Mouse (Mus musculus): ENCODE data around the gene Zbtb20. TPM values are rescaled to one million over a fixed set of nuclear protein-coding genes. Genes with fewer than 3 reads are reported as not detected.

Gene Zbtb20
- polyA plus RNA-seq, 1 experiment from 2014 or later: 30.9 TPM

- H3K4me3 ChIP-seq: no peak overlapping the region
- no peak overlapping the region for H3K27ac ChIP-seq (replicated peaks)
- WGBS: 84% methylated on average over 2 of the region's 2 CpGs
- H3K36me3 ChIP-seq: no peaks in the 10 kb centered on the region
- no peak overlapping the region for H3K4me2 ChIP-seq
- peaks cover 20% of the 10 kb centered on the region for H3K4me1 ChIP-seq
- H3K9me3 ChIP-seq: no peaks in the 10 kb centered on the region
- no peak overlapping the region for H3K9ac ChIP-seq
- ATAC-seq (ENCODE audit: extremely low read depth, insufficient number of reproducible peaks, low FRiP score, low TSS enrichment): no peak
- no peaks in the 10 kb centered on the region for H3K27me3 ChIP-seq (replicated peaks)
Observed at GRCm38 (mm10) chr16:43302171-43302570, 426.5 kb downstream of the Zbtb20 start.

GRCm38 (mm10) chr16:43303245-43304197 is 427.8 kb downstream of the Zbtb20 start:
- H3K4me2 ChIP-seq: peak overlapping the region; percentile 11; the same call in 1 of the 2 replicates
- H3K4me3 ChIP-seq: no peak overlapping the region
- H3K27me3 ChIP-seq (replicated peaks): no peaks in the 10 kb centered on the region
- ATAC-seq (ENCODE audit: extremely low read depth, insufficient number of reproducible peaks, low FRiP score, low TSS enrichment): 0 out of 2 replicates have a peak, but pooled peaks have one; percentile 14
- H3K27ac ChIP-seq (replicated peaks): peak overlapping the region; percentile 82
- H3K36me3 ChIP-seq: no peaks in the 10 kb centered on the region
- H3K9ac ChIP-seq: peak overlapping the region; percentile 47; the same call in 1 of the 2 replicates
- peaks cover 20% of the 10 kb centered on the region for H3K4me1 ChIP-seq
- no peaks in the 10 kb centered on the region for H3K9me3 ChIP-seq
- 29% methylated on average over 9 of the region's 9 CpGs for WGBS

- 0 out of 2 replicates have a peak overlapping the region, but pooled peaks have one; percentile 29 for H3K27ac ChIP-seq (replicated peaks)
- peaks cover 10% of the 10 kb centered on the region for H3K4me1 ChIP-seq
- no peaks in the 10 kb centered on the region for H3K9me3 ChIP-seq
- no peaks in the 10 kb centered on the region for H3K27me3 ChIP-seq (replicated peaks)
- H3K4me2 ChIP-seq: peak overlapping the region; percentile 14
- H3K4me3 ChIP-seq: no peak overlapping the region
- no peak for ATAC-seq (ENCODE audit: extremely low read depth, insufficient number of reproducible peaks, low FRiP score, low TSS enrichment)
- H3K9ac ChIP-seq: 0 out of 2 replicates have a peak overlapping the region, but pooled peaks have one; percentile 29
- no peaks in the 10 kb centered on the region for H3K36me3 ChIP-seq
- WGBS: 59% methylated on average over 4 of the region's 4 CpGs
Observed at GRCm38 (mm10) chr16:43309968-43310431, 434.3 kb downstream of the Zbtb20 start.

- Histone ChIP-seq H3K4me1 (no peaks in the 10 kb centered on the region), H3K36me3 (no peaks in the 10 kb centered on the region), H3K9ac (no peak overlapping the region), H3K27ac (replicated peaks) (no peak overlapping the region), H3K27me3 (replicated peaks) (no peaks in the 10 kb centered on the region), H3K4me3 (no peak overlapping the region), H3K9me3 (no peaks in the 10 kb centered on the region), H3K4me2 (no peak overlapping the region)
- WGBS: 69% methylated on average over 3 of the region's 3 CpGs
- ATAC-seq (ENCODE audit: extremely low read depth, insufficient number of reproducible peaks, low FRiP score, low TSS enrichment): no peak
Observed at GRCm38 (mm10) chr16:43324009-43324408, 448.3 kb downstream of the Zbtb20 start.

GRCm38 (mm10) chr16:43328221-43328620 is 452.5 kb downstream of the Zbtb20 start:
- no peak overlapping the region for H3K4me3 ChIP-seq
- 73% methylated on average over 1 of the region's 1 CpGs for WGBS
- H3K27me3 ChIP-seq (replicated peaks): no peaks in the 10 kb centered on the region
- no peak for ATAC-seq (ENCODE audit: extremely low read depth, insufficient number of reproducible peaks, low FRiP score, low TSS enrichment)
- no peak overlapping the region for H3K27ac ChIP-seq (replicated peaks)
- no peak overlapping the region for H3K9ac ChIP-seq
- H3K36me3 ChIP-seq: no peaks in the 10 kb centered on the region
- H3K4me2 ChIP-seq: no peak overlapping the region
- H3K4me1 ChIP-seq: peaks cover 11% of the 10 kb centered on the region
- no peaks in the 10 kb centered on the region for H3K9me3 ChIP-seq

GRCm38 (mm10) chr16:43330206-43330605 is 454.5 kb downstream of the Zbtb20 start:
- Histone ChIP-seq H3K4me2 (no peak overlapping the region), H3K4me1 (peaks cover 27% of the 10 kb centered on the region), H3K27me3 (replicated peaks) (no peaks in the 10 kb centered on the region), H3K9me3 (no peaks in the 10 kb centered on the region), H3K4me3 (no peak overlapping the region), H3K9ac (no peak overlapping the region), H3K36me3 (no peaks in the 10 kb centered on the region), H3K27ac (replicated peaks) (no peak overlapping the region)
- 85% methylated on average over 3 of the region's 3 CpGs for WGBS
- no peak for ATAC-seq (ENCODE audit: extremely low read depth, insufficient number of reproducible peaks, low FRiP score, low TSS enrichment)

- peaks cover 30% of the 10 kb centered on the region for H3K4me1 ChIP-seq
- H3K4me3 ChIP-seq: no peak overlapping the region
- H3K27me3 ChIP-seq (replicated peaks): no peaks in the 10 kb centered on the region
- no peak overlapping the region for H3K9ac ChIP-seq
- H3K4me2 ChIP-seq: no peak overlapping the region
- no peak for ATAC-seq (ENCODE audit: extremely low read depth, insufficient number of reproducible peaks, low FRiP score, low TSS enrichment)
- WGBS: 83% methylated on average over 3 of the region's 3 CpGs
- H3K27ac ChIP-seq (replicated peaks): no peak overlapping the region
- no peaks in the 10 kb centered on the region for H3K9me3 ChIP-seq
- H3K36me3 ChIP-seq: no peaks in the 10 kb centered on the region
Observed at GRCm38 (mm10) chr16:43331440-43331839, 455.8 kb downstream of the Zbtb20 start.

GRCm38 (mm10) chr16:43332734-43333133 is 457.1 kb downstream of the Zbtb20 start:
- Histone ChIP-seq H3K27me3 (replicated peaks) (no peaks in the 10 kb centered on the region), H3K4me2 (no peak overlapping the region), H3K36me3 (no peaks in the 10 kb centered on the region), H3K9ac (no peak overlapping the region), H3K4me1 (peaks cover 30% of the 10 kb centered on the region), H3K27ac (replicated peaks) (no peak overlapping the region), H3K4me3 (no peak overlapping the region), H3K9me3 (no peaks in the 10 kb centered on the region)
- 33% methylated on average over 2 of the region's 2 CpGs for WGBS
- no peak for ATAC-seq (ENCODE audit: extremely low read depth, insufficient number of reproducible peaks, low FRiP score, low TSS enrichment)

GRCm38 (mm10) chr16:43333265-43333664 is 457.6 kb downstream of the Zbtb20 start:
- Histone ChIP-seq H3K27me3 (replicated peaks) (no peaks in the 10 kb centered on the region), H3K9ac (no peak overlapping the region), H3K36me3 (no peaks in the 10 kb centered on the region), H3K9me3 (no peaks in the 10 kb centered on the region), H3K27ac (replicated peaks) (no peak overlapping the region), H3K4me2 (no peak overlapping the region), H3K4me3 (no peak overlapping the region), H3K4me1 (peaks cover 30% of the 10 kb centered on the region)
- 48% methylated on average over 1 of the region's 1 CpGs for whole genome bisulfite sequencing
- ATAC-seq (ENCODE audit: extremely low read depth, insufficient number of reproducible peaks, low FRiP score, low TSS enrichment): no peak

- ATAC-seq (ENCODE audit: extremely low read depth, insufficient number of reproducible peaks, low FRiP score, low TSS enrichment): no peak
- WGBS: 20% methylated on average over 11 of the region's 11 CpGs
- Histone ChIP-seq H3K4me1 (peaks cover 30% of the 10 kb centered on the region), H3K9me3 (no peaks in the 10 kb centered on the region), H3K4me3 (peak overlapping the region; percentile 28), H3K36me3 (no peaks in the 10 kb centered on the region), H3K27me3 (replicated peaks) (no peaks in the 10 kb centered on the region), H3K4me2 (peak overlapping the region; percentile 63), H3K27ac (replicated peaks) (peak overlapping the region; percentile 58), H3K9ac (peak overlapping the region; percentile 61; the same call in 1 of the 2 replicates)
Observed at GRCm38 (mm10) chr16:43334411-43335150, 458.9 kb downstream of the Zbtb20 start.

GRCm38 (mm10) chr16:43335151-43335823 is 459.6 kb downstream of the Zbtb20 start:
- 64% methylated on average over 8 of the region's 8 CpGs for WGBS
- no peak for ATAC-seq (ENCODE audit: extremely low read depth, insufficient number of reproducible peaks, low FRiP score, low TSS enrichment)
- Histone ChIP-seq H3K27me3 (replicated peaks) (no peaks in the 10 kb centered on the region), H3K9ac (no peak overlapping the region), H3K4me2 (peak overlapping the region; percentile 63), H3K4me1 (peaks cover 30% of the 10 kb centered on the region), H3K36me3 (no peaks in the 10 kb centered on the region), H3K9me3 (no peaks in the 10 kb centered on the region), H3K4me3 (no peak overlapping the region), H3K27ac (replicated peaks) (peak overlapping the region; percentile 58)
